Mouse (Mus musculus) lung, postnatal 4 days (tissue): ENCODE data around the gene Cenpa.
A peak's percentile ranks its signal among the peaks of the same experiment; 100 is the strongest.
"Not testable (repeated sequence)": the region's sequence is repeated elsewhere in the genome, so short reads cannot be mapped to it uniquely, and the experiment has no call there.

Source experiments
- DNase-seq, 2 experiments: peaks; one replicate each; pipeline ENCODE4 v3.0.0; 2021

Cenpa gene

DNA sequence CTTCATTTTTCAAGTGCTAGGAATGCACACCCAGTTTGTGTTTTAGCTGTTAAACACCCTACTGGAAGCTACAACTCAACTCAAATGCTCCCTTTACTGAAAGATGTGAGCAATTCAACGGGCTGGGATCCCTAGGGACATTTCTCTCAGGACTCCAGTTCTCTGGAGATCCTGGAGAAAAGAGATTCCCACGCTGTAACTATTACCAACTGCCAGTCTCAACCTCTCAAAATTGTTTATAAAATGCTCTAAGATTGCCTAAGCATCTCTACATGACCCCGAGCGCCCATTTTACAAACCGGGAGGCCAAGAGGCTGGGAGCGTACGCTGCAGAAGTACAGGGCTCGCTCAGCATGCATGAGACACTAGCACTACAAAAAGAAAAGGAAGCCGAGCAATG, 19.2 kb upstream of the Cenpa start:
- DNase-seq: no peak

DNA sequence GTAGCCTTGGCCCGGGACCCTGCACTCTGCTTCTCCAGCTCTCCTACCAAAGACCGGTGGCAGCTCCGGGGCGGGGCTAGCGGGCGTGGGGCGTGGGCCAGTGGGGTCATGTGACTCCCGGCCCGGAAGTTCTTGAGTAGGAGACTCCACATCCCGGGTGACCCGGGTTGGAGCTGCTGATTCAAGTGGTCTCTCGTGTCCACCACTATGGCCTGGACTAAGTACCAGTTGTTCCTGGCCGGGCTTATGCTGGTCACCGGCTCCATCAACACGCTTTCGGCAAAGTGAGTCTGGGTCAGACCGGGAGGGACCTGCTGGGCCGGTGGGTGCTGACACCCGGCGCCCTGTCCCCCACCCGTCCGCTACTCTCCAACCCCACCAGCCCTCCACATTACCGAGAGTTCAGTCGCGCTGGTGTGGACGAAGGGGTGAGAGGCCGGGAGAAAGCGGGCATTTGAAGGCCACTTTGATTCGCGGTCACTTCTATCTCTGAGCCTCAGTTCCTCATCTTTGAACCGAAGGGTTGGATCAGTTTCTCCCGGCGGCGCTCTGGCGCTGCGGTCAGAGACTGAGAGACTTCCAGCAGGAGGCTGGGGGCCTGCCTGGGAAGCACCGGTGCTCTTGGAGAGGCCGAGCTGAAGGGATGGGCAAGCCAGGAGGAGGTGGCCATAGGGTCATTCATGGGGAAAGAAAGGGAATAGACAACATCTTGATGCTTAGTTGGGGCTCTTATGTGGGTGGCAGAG, 18.6 kb upstream of the Cenpa start, which contains the start of gene Slc35f6:
Gene Slc35f6, plus strand, starts transcription at position 119 of the 746 bp plus-strand sequence.
- DNase-seq: peak; percentile 95

GRCm38 (mm10) chr5:30649558-30649957, 17.0 kb upstream of the Cenpa start:
- no peak for DNase-seq

- DNase-seq: peak; percentile 39 to 46
Measured at GRCm38 (mm10) chr5:30650756-30651155, 15.8 kb upstream of the Cenpa start.

GRCm38 (mm10) chr5:30651554-30651953, 15.0 kb upstream of the Cenpa start:
- no peak for DNase-seq

DNA sequence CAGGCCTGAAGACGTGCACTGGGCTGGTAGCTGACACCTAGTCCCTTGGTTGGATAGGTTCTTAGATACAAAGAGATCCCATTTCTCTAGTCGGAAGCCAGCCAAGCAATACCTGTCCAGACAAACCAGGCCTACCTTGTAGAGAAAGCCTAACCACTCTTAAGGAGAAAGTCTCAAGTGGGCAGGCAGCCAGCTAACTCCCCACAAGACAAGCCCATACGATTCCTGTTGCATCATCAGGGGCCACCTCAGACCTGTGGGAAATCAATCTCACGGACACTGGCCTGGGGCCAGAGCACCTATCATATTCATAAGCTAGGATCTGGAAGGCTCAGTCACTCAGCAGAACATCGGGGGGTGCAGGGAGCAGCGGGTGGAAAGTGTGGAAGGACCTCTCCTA, 13.3 kb upstream of the Cenpa start:
- no peak for DNase-seq

- DNase-seq: no peak
Measured at GRCm38 (mm10) chr5:30655042-30655441, 11.5 kb upstream of the Cenpa start.

DNA sequence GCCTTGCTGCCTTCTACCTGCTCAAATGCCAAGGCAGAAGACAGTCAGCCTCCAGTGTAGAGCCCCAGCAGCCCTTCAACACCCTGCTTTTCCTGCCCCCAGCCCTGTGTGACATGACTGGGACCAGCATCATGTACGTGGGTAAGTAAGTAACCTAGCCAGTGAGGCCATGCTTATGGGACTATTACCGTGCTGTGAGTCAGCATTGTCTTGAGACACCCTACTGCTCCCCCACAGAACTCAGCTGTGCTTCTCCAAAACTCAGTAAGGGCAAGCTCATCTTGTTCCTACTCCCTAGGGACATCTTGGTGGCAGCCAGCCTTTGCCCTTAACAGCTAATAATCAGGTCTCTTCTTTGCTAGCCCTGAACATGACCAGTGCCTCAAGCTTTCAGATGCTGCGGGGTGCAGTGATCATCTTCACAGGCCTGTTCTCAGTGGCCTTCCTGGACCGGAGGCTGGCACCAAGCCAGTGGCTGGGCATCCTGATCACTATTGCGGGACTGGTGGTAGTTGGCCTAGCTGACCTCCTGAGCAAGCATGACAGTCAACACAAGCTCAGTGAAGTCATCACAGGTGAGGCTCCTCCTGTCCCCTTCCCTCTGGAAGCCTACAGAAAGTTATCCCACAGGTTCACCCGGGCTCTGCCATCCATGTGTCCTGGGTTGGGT, 10.9 kb upstream of the Cenpa start:
- no peak for DNase-seq

DNA sequence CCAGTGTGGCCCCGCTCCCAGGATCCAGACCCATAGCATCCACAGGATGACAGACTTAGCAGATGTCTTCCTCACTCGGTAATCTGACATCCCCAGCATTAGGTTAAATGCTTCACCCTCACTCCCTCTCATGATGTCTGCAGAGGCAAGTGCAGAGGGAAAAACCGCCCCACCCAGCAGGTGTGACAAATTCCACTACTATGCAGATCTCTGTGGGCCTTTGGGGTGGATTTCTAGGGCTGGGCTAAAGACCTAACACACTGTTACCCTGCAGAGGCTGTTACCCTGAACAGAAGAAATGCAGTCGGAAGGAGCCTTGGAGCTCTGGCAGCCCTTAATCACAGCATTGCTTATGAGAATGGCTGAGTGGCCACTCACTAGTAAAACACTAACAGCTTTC, 7.5 kb upstream of the Cenpa start:
- no peak for DNase-seq

DNA sequence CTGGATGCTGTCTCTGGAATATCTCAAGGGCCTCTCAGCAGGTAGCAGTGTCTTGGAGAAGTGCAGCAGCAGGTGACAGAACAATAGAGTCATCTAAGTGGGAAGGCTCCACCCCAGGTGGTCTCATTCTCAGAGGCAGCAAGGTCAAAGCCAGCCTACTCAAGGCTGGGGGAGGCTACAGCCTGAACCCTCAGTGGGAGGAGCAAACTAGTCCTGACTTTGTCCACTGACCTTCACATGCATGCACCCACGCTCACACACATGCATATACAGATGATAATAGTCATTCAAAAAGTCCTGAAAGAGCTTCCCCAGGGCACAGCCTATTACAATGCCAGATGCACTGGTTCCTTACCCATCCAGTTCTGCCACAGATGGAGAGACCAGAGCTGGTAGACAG, 6.3 kb upstream of the Cenpa start:
- no peak for DNase-seq

- no peak for DNase-seq
Measured at GRCm38 (mm10) chr5:30660813-30661212, 5.8 kb upstream of the Cenpa start.

GRCm38 (mm10) chr5:30665360-30665759, 1.2 kb upstream of the Cenpa start:
- DNase-seq: no peak

DNA sequence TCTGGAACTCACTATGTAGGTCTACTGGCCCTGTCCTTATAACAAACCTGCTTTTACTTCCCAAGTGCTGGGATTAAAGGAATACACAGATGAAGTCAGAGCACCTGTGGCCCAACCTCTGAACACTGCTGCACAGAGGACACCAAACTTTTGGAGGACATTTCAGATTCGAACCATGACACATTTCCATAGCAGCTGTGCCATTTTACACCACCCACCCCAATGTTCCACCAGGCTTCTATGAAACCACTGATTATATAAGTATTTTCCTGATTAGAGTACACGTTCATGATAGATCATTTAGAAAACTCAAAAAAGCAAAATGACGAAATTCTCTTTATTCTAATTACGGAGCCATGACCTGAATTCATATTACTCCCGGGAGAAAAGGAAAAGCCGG, 609 bp upstream of the Cenpa start:
- DNase-seq: no peak

DNA sequence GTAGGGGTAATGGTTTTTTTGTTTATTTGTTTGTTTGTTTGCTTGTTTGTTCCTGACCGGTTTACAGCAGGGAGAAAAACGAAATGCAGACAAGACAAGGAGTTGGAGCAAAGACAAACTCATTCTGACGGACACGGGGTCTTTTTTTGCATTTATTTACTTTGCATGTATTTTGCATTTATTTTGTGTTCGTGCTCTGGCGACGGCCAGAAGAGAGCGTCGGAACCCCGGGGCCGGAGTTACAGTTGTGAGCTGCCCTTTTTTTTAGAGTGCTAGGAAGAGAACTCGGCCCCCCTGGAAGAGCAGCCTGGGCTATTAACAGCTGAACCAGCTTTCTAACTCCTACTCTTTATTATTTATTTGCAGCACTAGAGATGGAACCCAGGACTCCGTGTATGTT, 638 bp downstream of the Cenpa start:
- DNase-seq: no peak

GRCm38 (mm10) chr5:30667686-30668085, 1.1 kb downstream of the Cenpa start:
- no peak for DNase-seq

GRCm38 (mm10) chr5:30668637-30669495, 2.3 kb downstream of the Cenpa start:
- DNase-seq: no peak

DNA sequence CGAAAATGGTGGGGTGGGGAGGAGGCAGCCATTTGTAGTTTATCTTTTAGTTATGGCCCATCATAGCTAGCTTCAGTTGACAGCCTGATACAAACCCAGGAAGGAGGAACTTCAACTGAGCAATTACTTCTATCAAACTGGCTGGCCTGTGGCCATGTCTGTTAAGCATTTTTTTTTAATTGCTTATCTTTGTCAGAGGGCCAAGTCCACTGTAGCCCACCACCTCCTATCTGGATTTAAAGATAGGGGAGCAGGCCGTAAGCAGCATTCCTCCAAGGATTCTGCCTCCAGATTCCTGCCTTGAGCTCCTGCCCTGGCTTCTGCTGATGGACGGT, 2.9 kb downstream of the Cenpa start:
- DNase-seq: no peak

DNA sequence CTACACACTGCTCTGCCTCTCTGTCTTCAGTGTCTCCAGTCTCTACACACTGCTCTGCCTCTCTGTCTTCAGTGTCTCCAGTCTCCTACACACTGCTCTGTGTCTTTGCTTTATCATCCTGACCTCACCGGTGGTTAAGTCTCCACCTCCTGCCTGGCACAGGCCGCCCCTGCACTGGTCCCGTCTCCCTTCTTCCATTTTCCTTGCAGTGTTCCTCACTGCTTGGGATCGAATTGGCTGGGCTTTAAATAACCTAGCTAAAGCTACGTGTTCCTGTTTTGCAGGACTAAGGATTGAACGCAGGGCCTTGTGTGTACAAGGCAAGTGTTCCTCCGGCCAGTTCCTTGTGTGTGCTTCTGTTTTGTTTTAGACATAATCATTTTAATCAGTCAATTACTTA, 3.5 kb downstream of the Cenpa start:
- no peak for DNase-seq

DNA sequence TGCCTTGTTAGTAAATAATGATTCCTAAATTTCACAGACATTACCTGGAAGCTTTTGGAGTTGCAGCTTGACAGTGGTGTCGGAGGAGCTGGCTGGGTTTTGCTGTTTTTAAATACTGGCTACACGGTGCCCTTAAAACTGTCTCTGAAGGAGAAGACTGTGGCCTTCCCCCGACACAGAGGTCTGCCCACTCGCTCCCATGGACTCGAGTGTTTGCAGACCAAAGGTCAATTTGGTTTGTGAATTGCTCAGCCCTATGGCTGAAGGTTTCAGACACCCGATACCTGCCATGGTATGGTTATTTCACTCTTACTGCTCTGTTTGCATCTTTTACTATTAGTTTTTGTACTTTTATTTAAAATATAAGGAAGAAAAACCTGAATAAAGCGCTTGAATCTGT, 7.4 kb downstream of the Cenpa start:
- peak in 1 of 2 experiments; percentile 4 for DNase-seq

- peak in 1 of 2 experiments; percentile 19 for DNase-seq
Measured at GRCm38 (mm10) chr5:30676800-30677199, 10.2 kb downstream of the Cenpa start.

DNA sequence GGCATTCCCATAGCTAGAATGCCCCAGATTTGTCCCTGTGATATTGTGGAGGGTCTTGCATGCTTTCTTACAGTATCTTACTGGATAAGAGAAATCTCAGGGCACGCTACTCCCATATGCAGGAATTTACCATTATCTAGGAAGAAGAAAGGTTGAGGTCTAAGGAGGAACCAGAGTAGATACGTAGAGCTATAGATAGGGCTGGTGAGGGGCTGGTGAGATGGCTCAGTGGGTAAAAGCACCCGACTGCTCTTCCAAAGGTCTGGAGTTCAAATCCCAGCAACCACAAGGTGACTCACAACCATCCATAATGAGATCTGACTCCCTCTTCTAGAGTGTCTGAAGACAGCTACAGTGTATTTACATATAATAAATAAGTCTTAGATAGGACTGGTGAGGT, 11.5 kb downstream of the Cenpa start:
- DNase-seq: not testable (repeated sequence)

GRCm38 (mm10) chr5:30678722-30679296, 12.2 kb downstream of the Cenpa start:
- DNase-seq: no peak

DNA sequence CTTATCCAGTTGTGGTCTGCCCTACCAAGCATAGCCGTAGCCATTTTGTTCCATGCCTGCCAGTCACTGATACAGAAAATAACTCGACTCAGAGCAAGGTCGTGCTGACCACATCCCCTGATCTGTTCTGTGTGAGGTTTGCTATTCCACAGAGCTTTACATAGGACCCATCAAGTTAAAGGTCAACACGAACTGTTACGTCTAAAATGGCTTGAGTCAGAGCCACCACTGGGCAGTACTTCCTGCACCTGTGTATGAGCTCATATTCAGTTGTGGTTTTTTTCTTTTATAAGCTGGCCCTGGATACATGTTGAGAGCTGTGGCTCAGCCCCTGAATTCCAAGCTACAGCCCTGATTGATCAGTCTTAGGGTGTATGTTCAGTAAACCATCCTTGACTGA, 13.0 kb downstream of the Cenpa start:
- no peak for DNase-seq
